Mouse (Mus musculus) small intestine, adult 2 months (tissue): ENCODE results near the gene 1700037H04Rik.

Source experiments
- CTCF ChIP-seq: fragments of 200-500 bp; IDR thresholded peaks from 2 replicates; pipeline ENCODE4 v1.5.1; 2012; ENCODE audit warnings: low read depth, mild to moderate bottlenecking, control low read depth, inconsistent platforms, low read length, moderate library complexity, mixed read lengths; ENCODE audit not compliant: insufficient replicate concordance, insufficient read length; ENCODE audit errors: extremely low read depth
- POLR2A ChIP-seq: fragments of 200-500 bp; IDR thresholded peaks from 2 replicates; pipeline ENCODE4 v1.6.1; 2012; ENCODE audit warnings: low read depth, mild to moderate bottlenecking, control low read depth, inconsistent platforms, low read length, moderate library complexity

GRCm38 (mm10) chr2:131134381-131134780 is 25.5 kb downstream of the 1700037H04Rik start:
- TF ChIP-seq CTCF (no peak), POLR2A (no peak)
